Mouse (Mus musculus) brain, embryonic 14.5 days (tissue): ENCODE measurements around the gene Vpreb1. TPM values are rescaled to one million over a fixed set of nuclear protein-coding genes. Genes with fewer than 3 reads are reported as not detected.

Experiments used
- DNase-seq: peaks from one replicate; pipeline ENCODE4 v3.0.0-alpha.2; 2011; ENCODE audit warnings: low read depth
- CTCF ChIP-seq: fragments of 200-500 bp; IDR thresholded peaks from 2 replicates; pipeline ENCODE4 v1.5.1; 2012; ENCODE audit warnings: inconsistent platforms, mild to moderate bottlenecking, moderate library complexity, borderline replicate concordance; ENCODE audit not compliant: insufficient read depth, insufficient read length; ENCODE audit errors: extremely low read depth
- POLR2A ChIP-seq: fragments of 200-500 bp; IDR thresholded peaks from 2 replicates; pipeline ENCODE4 v1.6.1; 2012; ENCODE audit warnings: mild to moderate bottlenecking, inconsistent platforms, borderline replicate concordance; ENCODE audit not compliant: poor library complexity, insufficient read depth, insufficient read length, severe bottlenecking; ENCODE audit errors: extremely low read depth
- polyA plus RNA-seq: library from polyadenylated mRNA; depleted of rRNA; stranded (reverse); fragments of >200 nt; gene quantifications from 2 replicates; pipeline ENCODE4 v1.2.3, GENCODE M21; 2012; rRNA removed

Vpreb1 gene
- polyA plus RNA-seq, 1 experiment: 1.2 TPM

DNA sequence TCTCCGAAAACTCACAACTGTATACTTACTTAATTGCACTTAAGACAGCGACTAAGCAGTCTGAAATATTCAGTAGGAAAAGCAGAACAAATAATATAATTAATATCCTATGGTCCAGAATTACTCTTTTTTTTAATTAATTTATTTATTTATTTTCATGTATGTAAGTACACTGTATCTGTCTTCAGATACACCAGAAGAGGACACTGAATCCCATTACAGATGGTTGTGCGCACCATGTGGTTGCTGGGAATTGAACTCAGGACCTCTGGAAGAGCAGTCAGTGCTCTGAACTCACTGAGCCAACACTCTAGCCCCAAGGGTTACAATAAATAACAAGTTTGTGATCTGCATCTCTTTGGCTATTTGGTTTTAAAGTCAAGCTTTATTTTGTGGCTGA is 41.0 kb downstream of the Vpreb1 start:
- TF ChIP-seq CTCF (no peak), POLR2A (no peak)
- DNase-seq: no peak

- peak; percentile 89 for DNase-seq
- TF ChIP-seq CTCF: peak; percentile 52; the same call in 1 of the 2 replicates
- TF ChIP-seq POLR2A: no peak
Observed at GRCm38 (mm10) chr16:16828757-16829615, 41.7 kb downstream of the Vpreb1 start, which contains the start of gene Spag6l. Gene Spag6l (minus strand): TSS chr16:16829456.

- no peak for TF ChIP-seq CTCF
- TF ChIP-seq POLR2A: no peak
- no peak for DNase-seq
Observed at GRCm38 (mm10) chr16:16826223-16826622, 44.4 kb downstream of the Vpreb1 start.

- no peak for TF ChIP-seq CTCF
- TF ChIP-seq POLR2A: no peak
- no peak for DNase-seq
Observed at GRCm38 (mm10) chr16:16825476-16825875, 45.2 kb downstream of the Vpreb1 start.

Other genes with a start within 250 kb of the Vpreb1 start
- 0.05 TPM in 1 of 2 replicates, not detected in the other for gene Olfr19, start 194.4 kb downstream of the Vpreb1 start, polyA plus RNA-seq
- gene Spag6l, start 41.4 kb downstream of the Vpreb1 start, polyA plus RNA-seq: 7.6 and 9.4 TPM in 2 replicates
- 0.18 TPM in 1 of 2 replicates, not detected in the other for gene Igll1, start 6.9 kb downstream of the Vpreb1 start, polyA plus RNA-seq
- gene Top3b, start 107 bp downstream of the Vpreb1 start, polyA plus RNA-seq: 97.3 and 103 TPM in 2 replicates
- 28.0 and 31.7 TPM in 2 replicates for gene Ppm1f, start 25.6 kb upstream of the Vpreb1 start, polyA plus RNA-seq
- gene Mapk1, start 112.5 kb upstream of the Vpreb1 start, polyA plus RNA-seq: 160 and 166 TPM in 2 replicates
- gene Ypel1, start 198.9 kb upstream of the Vpreb1 start, polyA plus RNA-seq: 74.8 and 97.9 TPM in 2 replicates
- 134 and 157 TPM in 2 replicates for gene Ppil2, start 240.4 kb upstream of the Vpreb1 start, polyA plus RNA-seq